Mouse (Mus musculus) liver, embryonic 11.5 days (tissue): ENCODE measurements around the gene Mms19. TPM values are rescaled to one million over a fixed set of nuclear protein-coding genes. Genes with fewer than 3 reads are reported as not detected.

Experiments used
- ATAC-seq: fragments of 200-750 bp; cut with Nextera tagmentation; replicated peaks from 2 replicates; pipeline ENCODE4 v1.8.0; 2017; ENCODE audit warnings: moderate number of reproducible peaks, mild to moderate bottlenecking, moderate TSS enrichment, moderate library complexity; ENCODE audit not compliant: low FRiP score
- DNase-seq: peaks from one replicate; pipeline ENCODE4 v3.0.0-alpha.2; 2017; ENCODE audit warnings: low spot score
- H3K27ac ChIP-seq: fragments of 300-500 bp; sonication (generic); 2 replicates; pipeline ENCODE4 v1.5.1; 2014; ENCODE audit warnings: mild to moderate bottlenecking, low read depth, low read length, control low read depth
- H3K27me3 ChIP-seq: fragments of 300-500 bp; sonication (generic); replicated peaks from 2 replicates; pipeline ENCODE4 v1.6.1; 2014; ENCODE audit warnings: low read length, mixed read lengths; ENCODE audit not compliant: control insufficient read depth, insufficient read depth
- H3K36me3 ChIP-seq: fragments of 300-500 bp; sonication (generic); 2 replicates; pipeline ENCODE4 v1.6.1; 2014; ENCODE audit warnings: mild to moderate bottlenecking, low read length, moderate library complexity, mixed read lengths; ENCODE audit not compliant: control insufficient read depth, insufficient read depth
- H3K4me1 ChIP-seq: fragments of 300-500 bp; sonication (generic); replicated peaks from 2 replicates; pipeline ENCODE4 v1.6.1; 2014; ENCODE audit warnings: low read length, mixed read lengths; ENCODE audit not compliant: control insufficient read depth, insufficient read depth
- H3K4me2 ChIP-seq: fragments of 300-500 bp; sonication (generic); 2 replicates; pipeline ENCODE4 v1.6.1; 2014; ENCODE audit warnings: mild to moderate bottlenecking, control low read depth, moderate library complexity
- H3K4me3 ChIP-seq: fragments of 300-500 bp; sonication (generic); 2 replicates; pipeline ENCODE4 v1.5.1; 2014; ENCODE audit warnings: low read depth, low read length, control low read depth
- H3K9ac ChIP-seq: fragments of 300-500 bp; sonication (generic); 2 replicates; pipeline ENCODE4 v1.6.1; 2014; ENCODE audit warnings: low read depth, low read length, control low read depth
- H3K9me3 ChIP-seq: fragments of 300-500 bp; sonication (generic); 2 replicates; pipeline ENCODE4 v1.6.1; 2016; ENCODE audit warnings: low read length, inconsistent platforms, mixed read lengths; ENCODE audit not compliant: control insufficient read depth
- WGBS: fragments of 180-500 bp; shearing (Covaris S2); extraction: QIAGEN DNeasy Blood & Tissue Kit; methylation state at CpG from one replicate; pipeline ENCODE4 v1.1.7; 2014; 5-methylcytosine and 5-hydroxymethylcytosine counted together
- polyA plus RNA-seq: library from polyadenylated mRNA; unstranded; fragments of >200 nt; fragmentation: Nextera tagmentation; extraction: Ambion mirVana; gene quantifications from 2 replicates; pipeline ENCODE4 v1.2.1, GENCODE M21; 2014

The Mms19 gene
- polyA plus RNA-seq, 1 experiment from 2014 or later, result 29.1 TPM

GRCm38 (mm10) chr19:42015001-42015400 is 34.0 kb upstream of the Mms19 start:
- Histone ChIP-seq H3K27me3 (no peaks in the 10 kb centered on the region), H3K9ac (no peak overlapping the region), H3K4me3 (no peak overlapping the region), H3K36me3 (no peaks in the 10 kb centered on the region), H3K27ac (no peak overlapping the region), H3K4me2 (no peak overlapping the region), H3K4me1 (peaks cover 6% of the 10 kb centered on the region; the same call in 1 of the 2 replicates), H3K9me3 (no peaks in the 10 kb centered on the region)
- DNase-seq (no peak), ATAC-seq (no peak)
- 76% methylated on average over 6 of the region's 6 CpGs for WGBS

GRCm38 (mm10) chr19:42014231-42014825 is 33.4 kb upstream of the Mms19 start:
- H3K4me2 ChIP-seq, result no peak overlapping the region
- H3K9me3 ChIP-seq, result no peaks in the 10 kb centered on the region
- H3K9ac ChIP-seq, result no peak overlapping the region
- DNase-seq, result no peak
- H3K27me3 ChIP-seq, result no peaks in the 10 kb centered on the region
- 78% methylated on average over 3 of the region's 3 CpGs for WGBS
- ATAC-seq, result no peak
- no peak overlapping the region for H3K4me3 ChIP-seq
- no peak overlapping the region for H3K27ac ChIP-seq
- H3K36me3 ChIP-seq, result no peaks in the 10 kb centered on the region
- peaks cover 6% of the 10 kb centered on the region; the same call in 1 of the 2 replicates for H3K4me1 ChIP-seq

- Histone ChIP-seq H3K27ac (no peak overlapping the region), H3K4me2 (no peak overlapping the region), H3K9me3 (no peaks in the 10 kb centered on the region), H3K4me1 (peaks cover 8% of the 10 kb centered on the region), H3K9ac (no peak overlapping the region), H3K36me3 (no peaks in the 10 kb centered on the region), H3K4me3 (no peak overlapping the region), H3K27me3 (no peaks in the 10 kb centered on the region)
- ATAC-seq (no peak), DNase-seq (no peak)
- WGBS, result 82% methylated on average over 7 of the region's 7 CpGs
These were observed 30.2 kb upstream of the Mms19 start for GRCm38 (mm10) chr19:42011123-42011522.

- Histone ChIP-seq H3K9me3 (no peaks in the 10 kb centered on the region), H3K4me2 (no peak overlapping the region), H3K27ac (no peak overlapping the region), H3K9ac (no peak overlapping the region), H3K27me3 (no peaks in the 10 kb centered on the region), H3K4me3 (no peak overlapping the region), H3K36me3 (no peaks in the 10 kb centered on the region), H3K4me1 (peaks cover 15% of the 10 kb centered on the region)
- 76% methylated on average over 4 of the region's 4 CpGs for WGBS
- DNase-seq, result no peak
- ATAC-seq, result no peak
These were observed 29.5 kb upstream of the Mms19 start for GRCm38 (mm10) chr19:42010436-42010835.

GRCm38 (mm10) chr19:42009067-42009466 is 28.1 kb upstream of the Mms19 start:
- ATAC-seq (no peak), DNase-seq (no peak)
- Histone ChIP-seq H3K36me3 (no peaks in the 10 kb centered on the region), H3K27me3 (no peaks in the 10 kb centered on the region), H3K9ac (0 out of 2 replicates have a peak overlapping the region, but pooled peaks have one; percentile 20), H3K9me3 (no peaks in the 10 kb centered on the region), H3K4me1 (peaks cover 21% of the 10 kb centered on the region), H3K27ac (no peak overlapping the region; the same call in 1 of the 2 replicates), H3K4me2 (no peak overlapping the region), H3K4me3 (no peak overlapping the region)
- WGBS, result 65% methylated on average over 7 of the region's 7 CpGs

- Histone ChIP-seq H3K36me3 (no peaks in the 10 kb centered on the region), H3K9ac (0 out of 2 replicates have a peak overlapping the region, but pooled peaks have one; percentile 20), H3K4me1 (peaks cover 21% of the 10 kb centered on the region), H3K27ac (no peak overlapping the region; the same call in 1 of the 2 replicates), H3K4me2 (no peak overlapping the region), H3K9me3 (no peaks in the 10 kb centered on the region), H3K4me3 (no peak overlapping the region), H3K27me3 (no peaks in the 10 kb centered on the region)
- DNase-seq, result no peak
- 62% methylated on average over 3 of the region's 3 CpGs for WGBS
- ATAC-seq, result no peak
These were observed 27.6 kb upstream of the Mms19 start for GRCm38 (mm10) chr19:42008586-42008985.

GRCm38 (mm10) chr19:42006568-42006967 is 25.6 kb upstream of the Mms19 start:
- 63% methylated on average over 8 of the region's 8 CpGs for WGBS
- H3K4me1 ChIP-seq, result peaks cover 21% of the 10 kb centered on the region
- no peak for ATAC-seq

GRCm38 (mm10) chr19:42005616-42006015 is 24.7 kb upstream of the Mms19 start:
- Histone ChIP-seq H3K27ac (no peak overlapping the region), H3K4me2 (no peak overlapping the region)
- WGBS, result 44% methylated on average over 3 of the region's 3 CpGs

More at GRCm38 (mm10) chr19:42006568-42006967, 25.6 kb upstream of the Mms19 start:
- DNase-seq, result no peak
- Histone ChIP-seq H3K36me3 (no peaks in the 10 kb centered on the region), H3K27ac (no peak overlapping the region), H3K27me3 (no peaks in the 10 kb centered on the region), H3K4me3 (no peak overlapping the region), H3K9ac (no peak overlapping the region), H3K9me3 (no peaks in the 10 kb centered on the region), H3K4me2 (no peak overlapping the region)

GRCm38 (mm10) chr19:42004258-42004657 is 23.3 kb upstream of the Mms19 start:
- Histone ChIP-seq H3K27ac (no peak overlapping the region), H3K9ac (no peak overlapping the region), H3K4me2 (no peak overlapping the region), H3K9me3 (no peaks in the 10 kb centered on the region), H3K4me1 (peaks cover 32% of the 10 kb centered on the region), H3K4me3 (no peak overlapping the region), H3K36me3 (no peaks in the 10 kb centered on the region), H3K27me3 (no peaks in the 10 kb centered on the region)
- WGBS, result 61% methylated on average over 6 of the region's 6 CpGs
- DNase-seq (no peak), ATAC-seq (no peak)

More at GRCm38 (mm10) chr19:42005616-42006015, 24.7 kb upstream of the Mms19 start:
- H3K9ac ChIP-seq, result no peak overlapping the region
- DNase-seq, result no peak
- no peak for ATAC-seq
- H3K36me3 ChIP-seq, result no peaks in the 10 kb centered on the region
- peaks cover 27% of the 10 kb centered on the region for H3K4me1 ChIP-seq
- no peaks in the 10 kb centered on the region for H3K27me3 ChIP-seq
- no peaks in the 10 kb centered on the region for H3K9me3 ChIP-seq
- no peak overlapping the region for H3K4me3 ChIP-seq
